Mouse (Mus musculus): Measurements from ENCODE around the gene Mcm3. TPM values are rescaled to one million over a fixed set of nuclear protein-coding genes. Genes with fewer than 3 reads are reported as not detected.
"Not testable (repeated sequence)": the region's sequence is repeated elsewhere in the genome, so short reads cannot be mapped to it uniquely, and the experiment has no call there.

Mcm3 gene
- total and polyA plus RNA-seq, 3 experiments, result 3.5 to 5.4 (median 4.3) TPM

GRCm38 (mm10) chr1:20801275-20801674 lies 18.8 kb downstream of the Mcm3 start:
- intact Hi-C loops (cut with DNase I), result no loop called here
- H3K79me2 ChIP-seq (replicated peaks; ENCODE audit: control insufficient read depth, insufficient read depth, low read length), result no peaks in the 10 kb centered on the region
- TF ChIP-seq POLR2A (IDR thresholded peaks at IDR 0.05; ENCODE audit: insufficient read depth, low read depth, low read length) (no peak), CTCF (IDR thresholded peaks at IDR 0.05) (no peak), EP300 (IDR thresholded peaks at IDR 0.05; ENCODE audit: insufficient read depth, low read depth, low read length) (no peak)
- no peak overlapping the region for H3K4me3 ChIP-seq
- no peaks in the 10 kb centered on the region for H3K4me1 ChIP-seq (ENCODE audit: control insufficient read depth, insufficient read depth, low read length)
- no peak overlapping the region for H3K9ac ChIP-seq (ENCODE audit: low read depth, low read length)
- no peaks in the 10 kb centered on the region for H3K36me3 ChIP-seq (ENCODE audit: control insufficient read depth, insufficient read depth, low read length)
- no peak overlapping the region for H3K27ac ChIP-seq
- DNase-seq, result no peak
- WGBS, result 93% methylated on average over 2 of the region's 2 CpGs
- no peaks in the 10 kb centered on the region for H3K27me3 ChIP-seq (ENCODE audit: control insufficient read depth, insufficient read depth, low read length)

- intact Hi-C loops (cut with DNase I), result no loop called here
- no peaks in the 10 kb centered on the region for H3K36me3 ChIP-seq (ENCODE audit: control insufficient read depth, insufficient read depth, low read length)
- no peak overlapping the region for H3K9ac ChIP-seq (ENCODE audit: low read depth, low read length)
- DNase-seq, result no peak
- no peak overlapping the region for H3K4me3 ChIP-seq
- 0 out of 2 replicates have a peak, but pooled peaks cover 2% of the 10 kb centered on the region for H3K27me3 ChIP-seq (ENCODE audit: control insufficient read depth, insufficient read depth, low read length)
- H3K27ac ChIP-seq, result no peak overlapping the region
- H3K4me1 ChIP-seq (ENCODE audit: control insufficient read depth, insufficient read depth, low read length), result no peaks in the 10 kb centered on the region
- no peaks in the 10 kb centered on the region for H3K79me2 ChIP-seq (replicated peaks; ENCODE audit: control insufficient read depth, insufficient read depth, low read length)
- TF ChIP-seq POLR2A (IDR thresholded peaks at IDR 0.05; ENCODE audit: insufficient read depth, low read depth, low read length), result no peak
- TF ChIP-seq CTCF (IDR thresholded peaks at IDR 0.05), result no peak
- no peak for TF ChIP-seq EP300 (IDR thresholded peaks at IDR 0.05; ENCODE audit: insufficient read depth, low read depth, low read length)
- 91% methylated on average over 5 of the region's 5 CpGs for WGBS
Measured at GRCm38 (mm10) chr1:20795178-20795577, 24.9 kb downstream of the Mcm3 start.

- Histone ChIP-seq H3K27ac (no peak overlapping the region), H3K9ac (ENCODE audit: low read depth, low read length) (no peak overlapping the region), H3K27me3 (ENCODE audit: control insufficient read depth, insufficient read depth, low read length) (0 out of 2 replicates have a peak, but pooled peaks cover 2% of the 10 kb centered on the region), H3K4me1 (ENCODE audit: control insufficient read depth, insufficient read depth, low read length) (no peaks in the 10 kb centered on the region), H3K4me3 (no peak overlapping the region), H3K36me3 (ENCODE audit: control insufficient read depth, insufficient read depth, low read length) (no peaks in the 10 kb centered on the region), H3K79me2 (replicated peaks; ENCODE audit: control insufficient read depth, insufficient read depth, low read length) (no peaks in the 10 kb centered on the region)
- intact Hi-C loops (cut with DNase I), result no loop called here
- 83% methylated on average over 4 of the region's 4 CpGs for WGBS
- no peak for DNase-seq
- TF ChIP-seq CTCF (IDR thresholded peaks at IDR 0.05) (no peak), EP300 (IDR thresholded peaks at IDR 0.05; ENCODE audit: insufficient read depth, low read depth, low read length) (no peak), POLR2A (IDR thresholded peaks at IDR 0.05; ENCODE audit: insufficient read depth, low read depth, low read length) (no peak)
Measured at GRCm38 (mm10) chr1:20794760-20795159, 25.4 kb downstream of the Mcm3 start.

GRCm38 (mm10) chr1:20791414-20791813 lies 28.7 kb downstream of the Mcm3 start:
- Histone ChIP-seq H3K4me3 (no peak overlapping the region), H3K27ac (no peak overlapping the region), H3K79me2 (replicated peaks; ENCODE audit: control insufficient read depth, insufficient read depth, low read length) (no peaks in the 10 kb centered on the region), H3K27me3 (ENCODE audit: control insufficient read depth, insufficient read depth, low read length) (0 out of 2 replicates have a peak, but pooled peaks cover 2% of the 10 kb centered on the region), H3K36me3 (ENCODE audit: control insufficient read depth, insufficient read depth, low read length) (no peaks in the 10 kb centered on the region), H3K9ac (ENCODE audit: low read depth, low read length) (no peak overlapping the region), H3K4me1 (ENCODE audit: control insufficient read depth, insufficient read depth, low read length) (no peaks in the 10 kb centered on the region)
- 45% methylated on average over 7 of the region's 7 CpGs for WGBS
- DNase-seq, result no peak
- intact Hi-C loops (cut with DNase I), result no loop called here
- TF ChIP-seq CTCF (IDR thresholded peaks at IDR 0.05), result no peak
- TF ChIP-seq POLR2A (IDR thresholded peaks at IDR 0.05; ENCODE audit: insufficient read depth, low read depth, low read length), result no peak
- no peak for TF ChIP-seq EP300 (IDR thresholded peaks at IDR 0.05; ENCODE audit: insufficient read depth, low read depth, low read length)

GRCm38 (mm10) chr1:20790517-20790916 lies 29.6 kb downstream of the Mcm3 start, which contains the start of gene Il17f:
TSS of gene Il17f (minus strand) at chr1:20790617.
- H3K27ac ChIP-seq; DNase-seq; H3K4me1 ChIP-seq (ENCODE audit: control insufficient read depth, insufficient read depth, low read length); intact Hi-C loops (cut with DNase I); H3K4me3 ChIP-seq; H3K79me2 ChIP-seq (replicated peaks; ENCODE audit: control insufficient read depth, insufficient read depth, low read length); H3K9ac ChIP-seq (ENCODE audit: low read depth, low read length); H3K27me3 ChIP-seq (ENCODE audit: control insufficient read depth, insufficient read depth, low read length); H3K36me3 ChIP-seq (ENCODE audit: control insufficient read depth, insufficient read depth, low read length): not testable (repeated sequence)
- WGBS, result no CpG with 5 or more reads among the region's 1 CpGs

- Histone ChIP-seq H3K36me3 (ENCODE audit: control insufficient read depth, insufficient read depth, low read length) (no peaks in the 10 kb centered on the region), H3K4me3 (no peak overlapping the region), H3K27ac (no peak overlapping the region), H3K4me1 (ENCODE audit: control insufficient read depth, insufficient read depth, low read length) (no peaks in the 10 kb centered on the region), H3K9ac (ENCODE audit: low read depth, low read length) (no peak overlapping the region), H3K79me2 (replicated peaks; ENCODE audit: control insufficient read depth, insufficient read depth, low read length) (no peaks in the 10 kb centered on the region), H3K27me3 (ENCODE audit: control insufficient read depth, insufficient read depth, low read length) (0 out of 2 replicates have a peak, but pooled peaks cover 2% of the 10 kb centered on the region)
- no peak for DNase-seq
- intact Hi-C loops (cut with DNase I), result no loop called here
- TF ChIP-seq EP300 (IDR thresholded peaks at IDR 0.05; ENCODE audit: insufficient read depth, low read depth, low read length) (no peak), CTCF (IDR thresholded peaks at IDR 0.05) (no peak), POLR2A (IDR thresholded peaks at IDR 0.05; ENCODE audit: insufficient read depth, low read depth, low read length) (no peak)
- 50% methylated on average over 10 of the region's 10 CpGs for WGBS
Measured at GRCm38 (mm10) chr1:20788419-20788818, 31.7 kb downstream of the Mcm3 start.

Measured in heart, adult 2 months (tissue).